Mouse (Mus musculus) cerebellum, adult 2 months (tissue): ENCODE measurements around the gene Ldlrad3.

ENCODE experiments used
- CTCF ChIP-seq: fragments of 200-500 bp; IDR thresholded peaks from 2 replicates; pipeline ENCODE4 v1.5.1; 2011; ENCODE audit warnings: low read depth, mild to moderate bottlenecking, control low read depth, low read length, moderate library complexity, borderline replicate concordance; ENCODE audit not compliant: insufficient read depth
- POLR2A ChIP-seq: fragments of 200-500 bp; IDR thresholded peaks from 2 replicates; pipeline ENCODE4 v1.6.1; 2011; ENCODE audit warnings: low read length, control low read depth, borderline replicate concordance; ENCODE audit not compliant: insufficient read depth

DNA sequence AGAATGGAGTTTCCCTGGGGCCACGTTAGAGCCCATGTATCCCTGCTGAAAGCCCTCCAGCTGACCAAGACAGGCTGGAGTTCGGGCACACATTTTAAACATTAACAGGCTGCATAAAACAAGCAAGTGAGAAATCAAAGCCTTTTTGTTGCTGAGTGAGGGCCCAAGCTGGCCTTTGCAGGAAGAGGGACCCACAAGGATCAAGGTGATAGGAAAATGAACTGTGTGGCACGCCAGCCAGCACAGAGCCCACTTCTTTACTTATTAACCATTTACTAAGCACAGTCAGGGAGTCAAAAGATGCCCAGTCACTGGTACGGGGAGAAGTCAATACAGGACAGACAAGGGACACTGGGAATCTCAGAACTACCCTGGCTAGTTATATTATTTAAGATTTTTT lies 218.6 kb downstream of the Ldlrad3 start:
- TF ChIP-seq CTCF, result no peak
- no peak for TF ChIP-seq POLR2A
